ENCODE assay signal across 17 mouse cellular contexts in genomic region chr15:12888312-12888711, GRCm38 (mm10).
"Had no signal": no experiment of that assay in that cellular context is flagged by ENCODE, and none has a peak within 500 bp of the region (broad histone marks: within the 10 kb centered on the region; RNA-seq: fewer than 3 reads in every experiment).

No protein-coding gene starts in this region.

- H3K4me2 ChIP-seq: neural tube, embryonic 12.5 days; neural tube, embryonic 13.5 days; neural tube, embryonic 15.5 days; stomach, embryonic 15.5 days had no signal

- H3K9me3 ChIP-seq: neural tube, embryonic 12.5 days; neural tube, embryonic 13.5 days; neural tube, embryonic 15.5 days; stomach, embryonic 15.5 days had no signal

- H3K4me1 ChIP-seq: neural tube, embryonic 12.5 days; neural tube, embryonic 13.5 days; neural tube, embryonic 15.5 days; stomach, embryonic 15.5 days had no signal

- H3K9ac ChIP-seq: neural tube, embryonic 12.5 days; neural tube, embryonic 13.5 days; neural tube, embryonic 15.5 days; stomach, embryonic 15.5 days had no signal

- H3K27me3 ChIP-seq: neural tube, embryonic 12.5 days; neural tube, embryonic 13.5 days; neural tube, embryonic 15.5 days; stomach, embryonic 15.5 days had no signal

- DNase-seq: retina, postnatal 1 day; right cerebral cortex, adult 18-20 months; right cerebral cortex, postnatal 14 days; right cerebral cortex, postnatal 25 days; right cerebral cortex, postnatal 4 days; spleen, adult 18-20 months; thymus, adult 18-20 months; thymus, adult 2 months; thymus, postnatal 14 days; thymus, postnatal 25 days; thymus, postnatal 36 days; thymus, postnatal 4 days had no signal

- H3K4me3 ChIP-seq: neural tube, embryonic 12.5 days; neural tube, embryonic 13.5 days; neural tube, embryonic 15.5 days; stomach, embryonic 15.5 days had no signal

- H3K27ac ChIP-seq: neural tube, embryonic 12.5 days; neural tube, embryonic 13.5 days; neural tube, embryonic 15.5 days; stomach, embryonic 15.5 days; stomach, postnatal 0 days had no signal
